Mouse (Mus musculus): ENCODE measurements around the gene Aifm1. TPM values are rescaled to one million over a fixed set of nuclear protein-coding genes. Genes with fewer than 3 reads are reported as not detected.

The Aifm1 gene
- polyA plus RNA-seq, 1 experiment from 2014 or later = 92.6 TPM

DNA sequence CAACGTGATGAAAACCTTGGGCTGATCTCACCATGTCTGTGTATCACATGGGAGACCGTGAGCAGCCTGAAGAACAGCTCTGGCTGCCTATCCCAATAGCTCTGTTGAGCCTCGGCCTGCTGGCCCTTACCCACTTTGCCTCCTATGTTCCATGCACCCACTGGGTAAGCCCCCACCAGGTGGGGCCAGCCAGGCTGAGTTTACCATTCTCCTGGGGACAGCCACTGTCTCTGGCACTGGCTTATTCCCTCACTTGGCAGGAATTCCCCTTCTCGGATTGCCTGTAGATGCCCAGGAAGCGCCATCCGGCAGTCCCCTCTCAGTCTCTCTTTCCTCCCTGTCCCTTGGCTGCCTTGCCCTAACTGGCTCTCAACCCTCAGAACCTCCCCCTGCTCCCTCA, 56.4 kb downstream of the Aifm1 start:
- Histone ChIP-seq H3K4me1 (peaks cover 23% of the 10 kb centered on the region), H3K4me3 (no peak overlapping the region), H3K36me3 (no peaks in the 10 kb centered on the region), H3K27me3 (replicated peaks) (peaks cover 7% of the 10 kb centered on the region), H3K27ac (replicated peaks) (no peak overlapping the region), H3K9ac (no peak overlapping the region), H3K4me2 (no peak overlapping the region), H3K9me3 (no peaks in the 10 kb centered on the region)
- WGBS = 40% methylated on average over 6 of the region's 6 CpGs
- no peak for ATAC-seq (ENCODE audit: extremely low read depth, insufficient number of reproducible peaks, low FRiP score, low TSS enrichment)

DNA sequence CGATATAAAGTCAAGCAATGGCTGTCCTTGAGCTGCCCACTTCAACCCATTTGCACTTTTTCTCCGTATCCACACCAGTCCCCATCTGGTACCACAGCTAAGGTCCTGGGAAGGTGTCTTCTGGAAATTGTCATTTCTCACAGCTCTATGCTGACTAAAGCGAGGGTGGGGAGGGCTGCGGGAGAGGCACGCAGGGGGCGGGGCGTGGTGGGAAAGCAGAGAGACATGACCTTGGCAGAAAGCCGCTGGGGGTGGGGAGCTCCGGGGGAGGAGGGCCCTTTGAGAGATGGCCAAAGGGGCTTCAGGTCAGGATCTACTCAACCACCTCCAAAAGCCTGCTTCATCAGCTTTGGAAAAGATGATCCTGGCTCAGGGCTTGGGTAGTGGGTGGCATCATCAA, 58.3 kb downstream of the Aifm1 start:
- peaks cover 36% of the 10 kb centered on the region for H3K4me1 ChIP-seq
- peak overlapping the region; percentile 90 for H3K9ac ChIP-seq
- peaks cover 8% of the 10 kb centered on the region for H3K27me3 ChIP-seq (replicated peaks)
- no peaks in the 10 kb centered on the region for H3K36me3 ChIP-seq
- 22% methylated on average over 9 of the region's 9 CpGs for WGBS
- H3K4me2 ChIP-seq = peak overlapping the region; percentile 73
- peak overlapping the region; percentile 90 for H3K27ac ChIP-seq (replicated peaks)
- H3K9me3 ChIP-seq = no peaks in the 10 kb centered on the region
- H3K4me3 ChIP-seq = peak overlapping the region; percentile 70
- ATAC-seq (ENCODE audit: extremely low read depth, insufficient number of reproducible peaks, low FRiP score, low TSS enrichment) = no peak

DNA sequence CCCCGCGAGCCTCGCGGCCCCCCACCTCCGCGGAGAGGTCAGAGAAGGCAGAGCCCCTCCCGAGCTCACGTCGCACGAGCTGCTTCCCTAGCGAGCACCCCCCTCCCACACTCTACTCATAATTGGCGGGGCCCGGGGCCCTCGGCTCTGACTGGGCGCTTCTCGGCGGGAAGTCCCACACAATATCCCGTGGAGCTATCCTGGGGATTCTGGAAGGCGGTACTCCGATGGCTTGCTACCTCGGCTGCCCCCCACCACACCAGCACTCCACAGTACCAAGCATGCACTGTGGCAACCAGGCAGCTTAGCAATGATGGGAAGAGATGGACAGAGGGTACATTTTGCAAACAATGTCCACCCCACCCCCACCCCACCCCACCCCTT, 58.9 kb downstream of the Aifm1 start:
- H3K4me1 ChIP-seq = peaks cover 41% of the 10 kb centered on the region
- H3K9me3 ChIP-seq = no peaks in the 10 kb centered on the region
- ATAC-seq (ENCODE audit: extremely low read depth, insufficient number of reproducible peaks, low FRiP score, low TSS enrichment) = peak; percentile 27; the same call in 1 of the 2 replicates
- H3K27me3 ChIP-seq (replicated peaks) = peaks cover 8% of the 10 kb centered on the region
- H3K9ac ChIP-seq = peak overlapping the region; percentile 90
- H3K27ac ChIP-seq (replicated peaks) = peak overlapping the region; percentile 90
- H3K36me3 ChIP-seq = no peaks in the 10 kb centered on the region
- 16% methylated on average over 19 of the region's 21 CpGs for WGBS
- peak overlapping the region; percentile 70 for H3K4me3 ChIP-seq
- peak overlapping the region; percentile 73 for H3K4me2 ChIP-seq

DNA sequence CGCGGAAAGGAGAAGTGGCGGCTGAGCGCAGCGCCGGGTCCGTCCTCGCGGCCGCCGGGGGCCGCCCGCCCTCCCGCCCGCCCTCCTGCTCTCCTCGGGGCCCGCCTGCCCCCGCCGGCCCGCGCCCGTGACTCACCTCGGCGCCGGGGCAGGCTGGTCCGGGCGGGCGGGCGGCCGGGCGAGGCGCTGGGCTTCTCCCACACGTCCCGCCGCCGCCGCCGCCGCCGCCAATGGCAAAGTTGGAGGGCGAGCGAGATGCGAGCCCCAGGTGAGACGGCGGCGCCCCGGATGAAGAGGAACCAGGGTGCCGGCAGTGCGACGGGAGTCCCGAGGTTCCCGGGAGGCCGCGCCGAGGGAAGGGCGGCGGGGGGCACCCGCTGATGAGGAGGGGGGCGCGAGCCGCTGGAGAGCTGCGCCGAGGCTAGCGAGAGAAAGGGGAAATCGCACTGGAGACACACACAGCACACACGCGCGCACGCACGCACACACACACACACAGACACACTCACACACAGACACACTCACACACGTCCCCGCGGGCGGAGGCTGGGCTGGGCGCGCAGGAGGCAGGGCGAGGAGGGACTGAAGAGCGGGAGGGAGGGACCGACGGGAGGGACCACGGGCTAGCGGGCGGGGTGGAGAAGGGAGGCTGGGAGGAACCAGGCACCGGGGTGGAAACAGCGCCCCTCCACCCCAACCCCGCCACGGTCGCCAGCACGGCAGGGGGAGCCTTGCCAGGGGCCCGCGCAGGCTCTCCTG, 59.4 kb downstream of the Aifm1 start:
- Histone ChIP-seq H3K9ac (peak overlapping the region; percentile 90), H3K4me1 (peaks cover 44% of the 10 kb centered on the region), H3K4me2 (peak overlapping the region; percentile 73), H3K9me3 (no peaks in the 10 kb centered on the region), H3K27me3 (replicated peaks) (peaks cover 8% of the 10 kb centered on the region), H3K36me3 (no peaks in the 10 kb centered on the region), H3K27ac (replicated peaks) (peak overlapping the region; percentile 90), H3K4me3 (peak overlapping the region; percentile 70)
- WGBS = 9% methylated on average over 45 of the region's 91 CpGs
- peak; percentile 78; the same call in 1 of the 2 replicates for ATAC-seq (ENCODE audit: extremely low read depth, insufficient number of reproducible peaks, low FRiP score, low TSS enrichment)

DNA sequence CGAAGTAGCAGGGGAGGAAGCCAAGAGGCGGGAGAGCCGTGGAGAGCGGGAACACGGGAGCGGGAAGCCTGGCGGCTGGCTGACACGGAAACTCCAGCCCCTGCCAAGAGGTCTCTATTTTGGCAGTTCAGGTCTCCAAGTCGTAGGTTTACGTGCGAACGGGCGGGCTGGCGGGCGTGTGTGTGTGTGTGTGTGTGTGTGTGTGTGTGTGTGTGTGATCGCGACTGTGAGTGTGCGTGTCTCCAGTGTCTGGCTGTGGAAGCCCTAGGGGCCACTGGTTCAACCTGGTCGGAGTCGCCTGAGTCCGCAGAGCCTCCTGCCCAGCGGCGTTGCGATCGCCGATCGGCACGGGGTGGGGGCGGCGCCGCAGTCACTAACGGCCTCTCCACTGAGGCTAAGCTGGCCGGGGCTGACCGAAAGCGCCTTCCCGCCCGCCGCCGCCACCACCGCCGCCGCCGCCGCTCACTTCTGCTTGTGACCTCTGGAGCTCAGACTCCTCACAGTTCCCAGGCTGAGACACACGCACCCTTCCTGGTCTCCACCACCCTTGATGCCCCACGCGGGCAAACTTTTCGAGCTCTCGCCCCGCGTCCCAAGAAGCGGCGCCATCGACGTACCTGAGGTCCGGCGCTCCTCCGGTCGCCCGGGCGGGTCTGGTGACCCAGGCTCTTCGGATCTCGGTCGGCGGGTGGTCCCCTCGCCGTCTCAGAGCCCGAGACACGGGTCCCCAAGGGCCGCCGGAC, 60.3 kb downstream of the Aifm1 start:
- peaks cover 44% of the 10 kb centered on the region for H3K4me1 ChIP-seq
- H3K4me3 ChIP-seq = peak overlapping the region; percentile 70
- H3K9me3 ChIP-seq = no peaks in the 10 kb centered on the region
- no peaks in the 10 kb centered on the region for H3K36me3 ChIP-seq
- ATAC-seq (ENCODE audit: extremely low read depth, insufficient number of reproducible peaks, low FRiP score, low TSS enrichment) = 0 out of 2 replicates have a peak, but pooled peaks have one; percentile 4
- H3K27me3 ChIP-seq (replicated peaks) = peaks cover 8% of the 10 kb centered on the region
- peak overlapping the region; percentile 90 for H3K27ac ChIP-seq (replicated peaks)
- H3K4me2 ChIP-seq = peak overlapping the region; percentile 73
- H3K9ac ChIP-seq = peak overlapping the region; percentile 90
- 12% methylated on average over 61 of the region's 71 CpGs for WGBS

DNA sequence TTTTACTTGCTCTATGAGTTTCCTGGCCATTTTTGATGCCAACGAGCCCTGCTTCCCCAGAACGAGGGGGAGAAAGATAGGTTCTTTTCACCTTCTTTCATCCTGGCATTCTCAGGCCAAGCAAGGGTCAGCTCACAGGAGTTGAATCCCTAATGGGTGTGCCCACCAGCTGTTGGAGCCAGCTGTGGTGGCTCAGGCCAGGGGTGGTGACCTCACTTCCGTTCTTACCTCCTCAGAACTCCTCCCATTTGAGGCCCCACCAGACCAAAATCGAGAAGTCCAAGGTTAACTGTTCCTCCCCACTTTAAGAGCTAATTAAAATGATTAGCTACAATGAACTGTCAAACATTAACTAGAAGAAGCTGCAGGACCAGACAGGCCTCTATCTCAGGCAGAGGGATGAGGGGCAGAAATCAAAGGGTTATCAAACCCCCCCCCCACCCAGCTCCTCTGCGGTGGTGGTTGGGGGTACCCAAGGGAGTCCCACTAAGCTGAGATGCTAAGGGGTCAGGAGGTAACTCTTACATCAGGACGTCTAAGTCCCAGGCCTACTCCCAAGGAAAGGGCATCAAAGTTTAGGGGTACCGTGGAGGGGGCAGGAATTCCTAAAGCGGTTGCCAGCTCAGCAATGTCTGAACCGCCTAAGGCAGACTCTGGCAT, 61.0 kb downstream of the Aifm1 start:
- Histone ChIP-seq H3K4me3 (peak overlapping the region; percentile 70), H3K9ac (peak overlapping the region; percentile 90), H3K36me3 (no peaks in the 10 kb centered on the region), H3K27me3 (replicated peaks) (peaks cover 8% of the 10 kb centered on the region), H3K27ac (replicated peaks) (peak overlapping the region; percentile 90), H3K4me1 (peaks cover 44% of the 10 kb centered on the region), H3K9me3 (no peaks in the 10 kb centered on the region), H3K4me2 (peak overlapping the region; percentile 73)
- no peak for ATAC-seq (ENCODE audit: extremely low read depth, insufficient number of reproducible peaks, low FRiP score, low TSS enrichment)
- 17% methylated on average over 9 of the region's 9 CpGs for WGBS

DNA sequence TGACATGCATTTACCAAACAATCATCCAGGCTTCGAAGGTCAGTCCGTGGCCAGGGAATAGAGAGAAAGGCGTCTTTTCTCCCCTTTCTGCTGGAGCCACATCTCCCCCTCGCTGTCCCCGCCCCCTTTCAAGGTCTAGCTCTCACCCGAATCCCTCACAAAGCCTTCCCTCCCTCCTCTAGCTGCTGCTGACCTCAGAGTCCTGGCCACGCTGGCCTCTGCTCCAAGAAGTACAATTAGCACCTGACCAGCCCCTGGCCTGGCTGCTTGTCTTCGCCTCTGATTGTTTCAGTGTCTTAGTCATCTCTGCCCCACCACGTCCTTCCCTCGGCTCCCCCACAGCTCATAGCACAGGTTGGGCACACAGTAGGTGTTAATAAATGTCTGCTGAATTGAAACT, 63.7 kb downstream of the Aifm1 start:
- Histone ChIP-seq H3K27me3 (replicated peaks) (peaks cover 8% of the 10 kb centered on the region), H3K9ac (peak overlapping the region; percentile 61), H3K36me3 (no peaks in the 10 kb centered on the region), H3K27ac (replicated peaks) (peak overlapping the region; percentile 70), H3K4me3 (0 out of 2 replicates have a peak overlapping the region, but pooled peaks have one; percentile 2), H3K9me3 (no peaks in the 10 kb centered on the region), H3K4me1 (peaks cover 33% of the 10 kb centered on the region), H3K4me2 (peak overlapping the region; percentile 38)
- 17% methylated on average over 10 of the region's 10 CpGs for WGBS
- no peak for ATAC-seq (ENCODE audit: extremely low read depth, insufficient number of reproducible peaks, low FRiP score, low TSS enrichment)

DNA sequence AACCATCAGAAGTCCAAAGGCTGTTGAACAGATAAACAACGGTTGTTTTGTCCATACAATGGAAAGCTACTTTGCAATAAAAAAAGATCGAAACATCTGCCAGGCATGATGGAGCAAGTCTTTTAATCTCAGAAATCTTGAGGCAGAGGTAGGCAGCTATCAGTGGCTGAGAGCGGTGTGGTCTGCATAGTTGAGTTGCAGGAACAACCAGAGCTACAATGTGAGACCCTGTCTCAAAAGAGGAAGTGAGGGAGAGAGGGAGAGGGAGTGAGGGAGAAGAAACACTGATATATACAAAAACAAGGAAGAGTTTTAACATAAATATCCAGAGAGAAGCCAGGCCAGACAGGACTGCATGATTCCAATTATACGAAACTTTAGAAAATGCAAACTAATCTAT, 68.7 kb downstream of the Aifm1 start:
- no peak for ATAC-seq (ENCODE audit: extremely low read depth, insufficient number of reproducible peaks, low FRiP score, low TSS enrichment)
- Histone ChIP-seq H3K36me3 (no peaks in the 10 kb centered on the region), H3K4me1 (peaks cover 16% of the 10 kb centered on the region), H3K4me3 (no peak overlapping the region), H3K27ac (replicated peaks) (no peak overlapping the region), H3K4me2 (no peak overlapping the region), H3K9me3 (no peaks in the 10 kb centered on the region), H3K27me3 (replicated peaks) (no peaks in the 10 kb centered on the region), H3K9ac (no peak overlapping the region)
- 75% methylated on average over 4 of the region's 4 CpGs for WGBS

DNA sequence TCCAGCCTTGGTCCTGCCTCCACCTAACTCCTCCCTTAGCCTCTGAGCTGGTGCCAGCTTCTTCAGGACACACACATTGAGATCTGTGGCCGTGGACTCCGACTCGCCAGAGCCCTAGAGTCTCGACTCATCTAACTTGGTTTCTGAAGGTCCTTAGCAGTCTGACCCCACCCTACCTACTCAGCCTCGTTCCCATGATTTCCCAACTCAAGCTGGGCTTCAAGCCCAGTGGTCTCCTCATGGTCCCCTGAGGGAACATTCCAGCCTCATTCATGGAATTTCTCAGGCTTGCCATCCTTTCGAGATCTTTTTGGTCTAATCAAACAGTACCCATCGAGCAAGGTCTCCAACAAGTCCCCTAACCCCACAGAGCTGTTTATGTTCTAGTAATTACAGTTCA, 71.4 kb downstream of the Aifm1 start:
- ATAC-seq (ENCODE audit: extremely low read depth, insufficient number of reproducible peaks, low FRiP score, low TSS enrichment) = no peak
- Histone ChIP-seq H3K36me3 (no peaks in the 10 kb centered on the region), H3K4me3 (no peak overlapping the region), H3K27me3 (replicated peaks) (no peaks in the 10 kb centered on the region), H3K27ac (replicated peaks) (no peak overlapping the region), H3K4me2 (no peak overlapping the region), H3K9me3 (no peaks in the 10 kb centered on the region), H3K9ac (no peak overlapping the region), H3K4me1 (peaks cover 21% of the 10 kb centered on the region)
- WGBS = 65% methylated on average over 7 of the region's 7 CpGs

DNA sequence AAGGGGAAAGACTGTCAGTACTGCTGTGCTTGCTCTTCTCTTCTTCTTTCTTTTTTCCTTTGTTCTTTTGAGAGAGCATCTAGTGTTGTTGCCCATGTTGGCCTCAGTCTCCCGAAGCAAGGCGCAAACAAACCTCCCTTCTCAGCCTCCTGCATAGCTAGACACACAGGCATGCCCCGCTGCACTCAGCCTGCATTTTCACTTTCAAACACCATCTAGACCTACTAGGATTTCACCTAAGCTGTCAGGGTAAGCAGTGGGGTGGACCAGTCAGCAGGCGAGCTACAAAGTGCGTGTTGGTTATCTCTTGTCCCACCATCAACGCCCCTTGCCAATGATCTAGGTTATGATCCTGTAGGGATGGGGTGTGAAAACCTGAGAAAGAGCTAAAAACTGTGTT, 71.8 kb downstream of the Aifm1 start:
- WGBS = 79% methylated on average over 6 of the region's 6 CpGs
- Histone ChIP-seq H3K9me3 (no peaks in the 10 kb centered on the region), H3K36me3 (no peaks in the 10 kb centered on the region), H3K4me2 (no peak overlapping the region), H3K4me1 (peaks cover 21% of the 10 kb centered on the region), H3K4me3 (no peak overlapping the region), H3K27ac (replicated peaks) (no peak overlapping the region), H3K9ac (no peak overlapping the region), H3K27me3 (replicated peaks) (no peaks in the 10 kb centered on the region)
- ATAC-seq (ENCODE audit: extremely low read depth, insufficient number of reproducible peaks, low FRiP score, low TSS enrichment) = no peak

DNA sequence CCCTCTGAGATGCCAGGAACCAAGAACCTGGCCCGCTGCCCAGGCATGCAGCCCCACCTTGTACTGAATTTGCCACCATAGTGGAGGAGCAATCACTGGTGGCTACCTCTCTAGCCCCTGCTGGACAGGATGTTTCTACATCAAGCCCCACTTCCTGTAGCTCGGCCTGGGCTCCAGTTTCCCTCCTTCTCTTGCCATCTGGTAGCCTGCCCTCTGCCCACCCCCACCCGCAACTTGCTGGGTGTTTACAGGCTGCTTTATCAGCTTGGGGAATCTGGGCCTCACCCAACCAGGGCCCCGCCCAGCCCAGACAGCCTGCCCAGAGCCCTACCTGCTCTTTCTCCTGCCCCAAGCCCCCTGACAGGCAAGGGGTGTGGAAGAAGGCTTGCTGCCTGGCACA, 74.3 kb downstream of the Aifm1 start:
- no peak for ATAC-seq (ENCODE audit: extremely low read depth, insufficient number of reproducible peaks, low FRiP score, low TSS enrichment)

More for the DNA sequence above, 74.3 kb downstream of the Aifm1 start:
- no peak overlapping the region for H3K27ac ChIP-seq (replicated peaks)
- WGBS = 52% methylated on average over 4 of the region's 4 CpGs
- H3K9me3 ChIP-seq = no peaks in the 10 kb centered on the region
- no peak overlapping the region for H3K4me2 ChIP-seq
- H3K4me3 ChIP-seq = no peak overlapping the region
- H3K9ac ChIP-seq = no peak overlapping the region
- no peaks in the 10 kb centered on the region for H3K27me3 ChIP-seq (replicated peaks)
- H3K4me1 ChIP-seq = peaks cover 34% of the 10 kb centered on the region
- no peaks in the 10 kb centered on the region for H3K36me3 ChIP-seq

Data from heart, embryonic 13.5 days (tissue).